Mouse (Mus musculus): ENCODE results near the gene Eya2.
A peak's percentile ranks its signal among the peaks of the same experiment; 100 is the strongest.

Eya2 gene

DNA sequence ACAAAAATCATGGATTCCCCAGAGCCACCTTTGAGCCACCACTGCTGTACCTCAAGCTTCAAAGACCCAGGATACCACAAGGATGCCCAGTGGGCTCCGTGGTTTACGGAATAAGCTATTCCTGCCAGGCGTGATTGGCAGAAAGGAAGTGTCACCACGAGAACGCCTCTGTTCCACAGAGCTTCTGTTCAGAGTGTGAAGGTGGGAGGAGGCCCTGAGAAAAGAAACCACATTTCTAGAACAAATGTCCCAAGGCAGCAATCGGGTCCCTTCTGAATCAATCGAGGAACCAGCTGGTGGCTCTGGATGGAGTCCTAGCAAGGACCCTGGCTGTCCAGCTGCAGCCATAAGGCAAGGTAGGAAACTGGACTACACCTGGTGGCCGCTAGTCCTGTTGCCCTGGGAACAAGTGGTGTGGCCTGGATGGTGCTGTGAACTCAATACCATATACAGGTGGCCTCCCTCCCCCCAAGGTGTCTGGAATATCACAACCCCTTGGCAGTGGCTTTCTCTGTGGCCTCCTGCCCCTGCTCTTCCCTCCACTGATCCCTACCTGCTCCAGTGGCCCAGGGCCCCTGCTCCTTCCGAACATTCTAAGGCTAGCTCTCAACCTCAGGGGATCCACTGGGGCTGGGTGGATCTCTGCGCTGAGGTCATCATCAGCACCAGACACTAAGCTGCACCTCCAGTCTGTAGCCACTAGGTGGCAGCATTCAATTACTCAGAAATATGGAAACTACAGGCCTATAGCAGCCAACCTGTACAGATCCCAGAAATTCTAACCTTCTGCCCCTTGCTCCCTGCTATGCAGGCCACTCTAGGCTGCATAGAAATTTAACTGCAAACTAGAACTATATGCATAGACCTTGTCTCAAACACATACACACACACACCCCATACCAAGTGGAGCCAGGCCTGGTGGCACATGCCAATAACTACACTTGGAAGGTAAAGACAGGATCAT lies 224.4 kb downstream of the Eya2 start:
- peak; percentile 64 for DNase-seq (ENCODE audit: low read depth, low spot score)

DNA sequence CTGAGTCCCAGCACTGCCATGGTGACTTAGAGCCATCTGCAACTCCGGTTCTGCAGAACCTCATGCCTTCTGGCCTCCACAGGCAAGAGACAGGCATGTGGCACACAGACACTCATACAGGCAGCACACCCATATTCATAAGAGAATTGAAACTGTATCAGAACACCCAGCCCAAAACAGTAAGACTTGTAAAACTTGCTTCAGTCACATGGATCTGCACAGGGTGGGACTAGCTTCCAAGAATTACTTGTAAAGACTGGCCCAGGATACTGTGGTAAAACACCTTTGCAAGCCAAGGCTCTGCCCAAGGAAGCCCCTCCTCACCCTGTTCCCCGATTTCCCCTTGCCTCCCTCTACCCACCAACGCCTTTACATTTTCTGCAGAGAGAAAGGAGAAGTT lies 225.2 kb downstream of the Eya2 start:
- no peak for DNase-seq (ENCODE audit: low read depth, low spot score)

DNA sequence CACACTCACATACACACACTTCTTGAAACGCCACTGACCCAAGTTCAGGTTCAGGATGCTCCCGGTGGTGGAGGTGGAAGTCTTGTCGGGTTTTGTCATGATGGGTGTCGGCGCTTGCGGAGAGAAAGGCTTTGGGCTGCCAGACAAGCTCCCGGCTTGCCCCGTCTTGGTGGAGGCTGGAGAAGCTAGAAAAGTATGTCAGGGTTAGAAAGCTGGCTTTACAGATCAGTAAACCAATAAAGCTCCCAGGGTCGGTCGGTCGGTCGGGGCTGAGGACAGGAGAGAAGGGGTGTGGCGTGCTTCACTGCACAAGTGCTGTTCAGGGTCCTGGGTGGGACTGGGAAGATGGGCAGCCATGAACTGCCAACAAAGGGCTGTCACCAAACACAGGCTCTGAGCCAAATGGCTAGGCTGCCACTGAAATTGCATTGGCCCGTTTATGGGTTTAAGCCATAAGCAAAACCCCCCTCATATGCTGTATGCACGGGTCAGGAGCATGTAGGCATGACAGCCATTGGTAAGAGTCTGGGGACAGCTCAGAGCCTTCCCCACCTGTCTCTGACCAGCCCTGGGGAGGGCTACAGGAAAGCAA lies 225.8 kb downstream of the Eya2 start:
- DNase-seq (ENCODE audit: low read depth, low spot score), result no peak

All from retina, adult 2 months (tissue).